In genomic region chr4:131825830-131826229, GRCm38 (mm10) we compare ENCODE assay signal across 9 mouse cellular contexts. TPM values are rescaled to one million over a fixed set of nuclear protein-coding genes. Genes with fewer than 3 reads are reported as not detected.
DNase-seq lines count a peak whose midpoint lies in the region; TF ChIP-seq lines count a peak whose summit lies in the region.
"Had no signal": no experiment of that assay in that cellular context is flagged by ENCODE, and none has a peak within 500 bp of the region (broad histone marks: within the 10 kb centered on the region; RNA-seq: fewer than 3 reads in every experiment).

No protein-coding gene starts in this region.

- no peak overlapping the region for H3K4me3 ChIP-seq in layer of hippocampus, adult 2 months
- H3K4me3 ChIP-seq: megakaryocyte, embryonic 14.5 days had no signal

- intact Hi-C loops in heart, postnatal 36 days (cut with DNase I), result no loop called here

- no peak overlapping the region for H3K27ac ChIP-seq in layer of hippocampus, adult 2 months

- peak; percentile 77 for TF ChIP-seq CTCF in layer of hippocampus, adult 2 months (conservative IDR thresholded peaks at IDR 0.05)

- DNase-seq in layer of hippocampus, adult 2 months (ENCODE audit: low spot score in 2 of 2), result peak in 1 of 2 experiments; percentile 38
- DNase-seq in layer of hippocampus, postnatal 36 days, result no peak
- DNase-seq in adrenal gland, postnatal 25 days, result peak; percentile 67
- DNase-seq in heart, postnatal 36 days, result peak; percentile 56 to 59
- DNase-seq in naive thymus-derived CD4-positive, alpha-beta T cell, adult 2 months (ENCODE audit: low read depth), result peak; percentile 69
- no peak for DNase-seq in MN1 (ENCODE audit: low spot score)
- DNase-seq in frontal cortex, postnatal 25 days (ENCODE audit: low spot score in 2 of 2), result no peak
- no peak for DNase-seq in urinary bladder, postnatal 4 days (ENCODE audit: low spot score in 2 of 2)

RNA-seq across cellular contexts. Expression of gene Ptpru, which starts 12.3 kb away (rescaled TPM):
- total RNA-seq in layer of hippocampus, adult 2 months (2021), result 100 to 1,000 TPM; 101 to 108 TPM
- 100 to 1,000 TPM in 1 of 2 experiments, 10 to 100 TPM in 1; 89.3 to 104 TPM for total RNA-seq in layer of hippocampus, postnatal 36 days (2021)
- 44.5 and 46.1 TPM in 2 replicates for total RNA-seq in adrenal gland, postnatal 25 days (2021)
- total RNA-seq in heart, postnatal 36 days (2021), result 1 to 10 TPM; 4.3 to 5.9 TPM

RNA-seq across cellular contexts. Expression of gene Mecr, which starts 17.4 kb away (rescaled TPM):
- total RNA-seq in layer of hippocampus, adult 2 months (2021), result 10 to 100 TPM; 33.1 to 35.8 TPM
- total RNA-seq in layer of hippocampus, postnatal 36 days (2021), result 10 to 100 TPM; 29.9 to 34.9 TPM
- 81.7 and 96.8 TPM in 2 replicates for total RNA-seq in adrenal gland, postnatal 25 days (2021)
- total RNA-seq in heart, postnatal 36 days (2021), result 10 to 100 TPM; 28.2 TPM

RNA-seq across cellular contexts. Expression of gene Srsf4, which starts 47.6 kb away (rescaled TPM):
- total RNA-seq in layer of hippocampus, adult 2 months (2021), result 10 to 100 TPM; 67.3 to 75.0 TPM
- 10 to 100 TPM; 67.8 to 74.8 TPM for total RNA-seq in layer of hippocampus, postnatal 36 days (2021)
- 70.9 and 71.7 TPM in 2 replicates for total RNA-seq in adrenal gland, postnatal 25 days (2021)
- 10 to 100 TPM; 33.5 to 35.3 TPM for total RNA-seq in heart, postnatal 36 days (2021)

Comparison
In these comparisons a context has a peak if more than half of its experiments do, and no peak if none do; other contexts are left out.
1. DNase-seq: peak in adrenal gland, postnatal 25 days (single experiment), heart, postnatal 36 days (2 of 2) and naive thymus-derived CD4-positive, alpha-beta T cell, adult 2 months (single experiment); none in layer of hippocampus, postnatal 36 days (0 of 2), MN1 (single experiment), frontal cortex, postnatal 25 days (0 of 2) and urinary bladder, postnatal 4 days (0 of 2).